Mouse (Mus musculus) c-Kit-positive CD71-negative TER-119-negative erythroid progenitor cells, embryonic 14.5 days (primary cell): Measurements from ENCODE around the gene Ddx25.

Experiments used
- DNase-seq: peaks from one replicate; pipeline ENCODE4 v3.0.0-alpha.2; 2013; ENCODE audit warnings: low read depth

The Ddx25 gene

GRCm38 (mm10) chr9:35558257-35559008, at the start of gene Ddx25, which contains the start of gene Pus3:
TSS of gene Ddx25 (minus strand) at chr9:35558528.
TSS of gene Pus3 (plus strand) at chr9:35558595.
- no peak for DNase-seq

GRCm38 (mm10) chr9:35607647-35608405, 49.5 kb upstream of the Ddx25 start:
- no peak for DNase-seq

GRCm38 (mm10) chr9:35592903-35593302, 34.6 kb upstream of the Ddx25 start:
- no peak for DNase-seq

GRCm38 (mm10) chr9:35587674-35588073, 29.3 kb upstream of the Ddx25 start:
- DNase-seq: no peak

- DNase-seq: no peak
Observed at GRCm38 (mm10) chr9:35574416-35574815, 16.1 kb upstream of the Ddx25 start.

- DNase-seq: no peak
Observed at GRCm38 (mm10) chr9:35570663-35571062, 12.3 kb upstream of the Ddx25 start.

- DNase-seq: peak; percentile 97
Observed at GRCm38 (mm10) chr9:35569571-35570534, 11.5 kb upstream of the Ddx25 start, which contains the start of the genes Pate2 and Hyls1. TSS of gene Pate2 (plus strand) at chr9:35570284. TSS of gene Hyls1 (minus strand) at chr9:35570398.

GRCm38 (mm10) chr9:35567995-35568394, 9.7 kb upstream of the Ddx25 start:
- DNase-seq: no peak

GRCm38 (mm10) chr9:35564536-35565240, 6.4 kb upstream of the Ddx25 start:
- no peak for DNase-seq

GRCm38 (mm10) chr9:35561583-35561982, 3.3 kb upstream of the Ddx25 start:
- no peak for DNase-seq

- no peak for DNase-seq
Observed at GRCm38 (mm10) chr9:35561076-35561475, 2.7 kb upstream of the Ddx25 start.

GRCm38 (mm10) chr9:35559009-35559890, 922 bp upstream of the Ddx25 start:
- DNase-seq: peak; percentile 76

- DNase-seq: no peak
Observed at GRCm38 (mm10) chr9:35556494-35557102, 1.7 kb downstream of the Ddx25 start.

GRCm38 (mm10) chr9:35548455-35548854, 9.9 kb downstream of the Ddx25 start:
- DNase-seq: no peak

- DNase-seq: peak; percentile 29
Observed at GRCm38 (mm10) chr9:35546745-35547144, 11.6 kb downstream of the Ddx25 start.

GRCm38 (mm10) chr9:35545704-35546103, 12.6 kb downstream of the Ddx25 start:
- no peak for DNase-seq

GRCm38 (mm10) chr9:35544666-35545065, 13.7 kb downstream of the Ddx25 start:
- DNase-seq: no peak

- no peak for DNase-seq
Observed at GRCm38 (mm10) chr9:35543099-35543860, 15.0 kb downstream of the Ddx25 start.

- DNase-seq: no peak
Observed at GRCm38 (mm10) chr9:35541941-35542340, 16.4 kb downstream of the Ddx25 start.
